Mouse (Mus musculus) bone marrow macrophage, adult 2 months (primary cell): Measurements from ENCODE around the gene Gm4301.
"Not testable (repeated sequence)": the region's sequence is repeated elsewhere in the genome, so short reads cannot be mapped to it uniquely, and the experiment has no call there.

Experiments used
- CTCF ChIP-seq: IDR thresholded peaks from 2 replicates; pipeline ENCODE4 v1.5.1; 2012; ENCODE audit warnings: low read depth, mild to moderate bottlenecking, low read length, moderate library complexity
- POLR2A ChIP-seq: IDR thresholded peaks from 2 replicates; pipeline ENCODE4 v1.6.1; 2012; ENCODE audit warnings: mild to moderate bottlenecking, low read depth, low read length, borderline replicate concordance

DNA sequence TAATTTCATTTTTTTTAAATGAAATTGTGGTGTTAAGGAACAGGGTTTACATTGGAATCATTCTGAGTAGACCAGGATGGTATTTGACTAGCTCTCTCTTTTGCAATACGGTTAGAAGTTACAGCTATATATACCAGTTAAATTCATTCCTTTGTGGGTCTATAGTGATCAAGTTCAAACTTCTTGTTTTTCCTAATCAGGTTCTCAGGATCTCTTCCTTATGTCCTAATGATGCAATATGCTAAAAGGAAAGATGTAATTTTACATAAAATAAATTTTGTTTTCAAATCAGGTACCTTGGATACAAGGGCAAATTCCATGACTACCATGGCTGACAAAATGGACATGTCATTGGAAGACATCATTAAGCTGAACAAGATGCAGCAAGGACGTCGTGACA, 25.6 kb downstream of the Gm4301 start, which contains the start of gene Gm4307:
- TF ChIP-seq CTCF, POLR2A: not testable (repeated sequence)
